ENCODE assay signal across 17 mouse cellular contexts in genomic region chr2:170179317-170179716, GRCm38 (mm10).
"Had no signal": no experiment of that assay in that cellular context is flagged by ENCODE, and none has a peak within 500 bp of the region (broad histone marks: within the 10 kb centered on the region; RNA-seq: fewer than 3 reads in every experiment).

No protein-coding gene starts in this region.

- H3K4me3 ChIP-seq: limb, embryonic 10.5 days; limb, embryonic 13.5 days; liver, embryonic 12.5 days; liver, embryonic 15.5 days had no signal

- H3K27ac ChIP-seq: kidney, postnatal 0 days; limb, embryonic 10.5 days; limb, embryonic 13.5 days; liver, embryonic 15.5 days; stomach, postnatal 0 days had no signal

- H3K27me3 ChIP-seq: limb, embryonic 13.5 days; liver, embryonic 12.5 days; liver, embryonic 15.5 days had no signal

- H3K9ac ChIP-seq: limb, embryonic 13.5 days; liver, embryonic 12.5 days; liver, embryonic 15.5 days had no signal

- H3K36me3 ChIP-seq: limb, embryonic 10.5 days; limb, embryonic 13.5 days; liver, embryonic 12.5 days; liver, embryonic 15.5 days had no signal

- ATAC-seq: liver, embryonic 12.5 days had no signal

- H3K9me3 ChIP-seq: limb, embryonic 10.5 days; limb, embryonic 13.5 days; liver, embryonic 12.5 days; liver, embryonic 15.5 days had no signal

- H3K4me2 ChIP-seq: limb, embryonic 13.5 days; liver, embryonic 12.5 days; liver, embryonic 15.5 days; midbrain, embryonic 11.5 days had no signal

- DNase-seq: kidney, adult 18-20 months; kidney, postnatal 4 days; liver; lung, adult 18-20 months; lung, postnatal 14 days; lung, postnatal 4 days; midbrain, embryonic 14.5 days; thymus, adult 2 months; thymus, postnatal 14 days; thymus, postnatal 4 days had no signal
